Mouse (Mus musculus) stomach, embryonic 16.5 days (tissue): ENCODE results near the gene Fnip2. TPM values are rescaled to one million over a fixed set of nuclear protein-coding genes. Genes with fewer than 3 reads are reported as not detected.

ENCODE experiments used
- ATAC-seq: fragments of 200-750 bp; cut with Nextera tagmentation; 2 replicates; pipeline ENCODE4 v1.8.0; 2017; ENCODE audit warnings: moderate number of reproducible peaks, moderate TSS enrichment; ENCODE audit not compliant: insufficient read depth, low FRiP score
- H3K27ac ChIP-seq: fragments of 300-500 bp; sonication (generic); 2 replicates; pipeline ENCODE4 v1.5.1; 2014; ENCODE audit warnings: low read length
- H3K27me3 ChIP-seq: fragments of 300-500 bp; sonication (generic); 2 replicates; pipeline ENCODE4 v1.6.1; 2014; ENCODE audit warnings: low read length, control low read depth, mixed read lengths; ENCODE audit not compliant: control insufficient read depth, insufficient read depth
- H3K36me3 ChIP-seq: fragments of 300-500 bp; sonication (generic); 2 replicates; pipeline ENCODE4 v1.6.1; 2014; ENCODE audit warnings: low read length; ENCODE audit not compliant: control insufficient read depth, insufficient read depth
- H3K4me1 ChIP-seq: fragments of 300-500 bp; sonication (generic); 2 replicates; pipeline ENCODE4 v1.6.1; 2014; ENCODE audit warnings: low read length, control low read depth, mixed read lengths; ENCODE audit not compliant: control insufficient read depth, insufficient read depth
- H3K4me2 ChIP-seq: fragments of 300-500 bp; sonication (generic); 2 replicates; pipeline ENCODE4 v1.6.1; 2014; ENCODE audit warnings: low read depth, low read length, mixed read lengths
- H3K4me3 ChIP-seq: fragments of 300-500 bp; sonication (generic); replicated peaks from 2 replicates; pipeline ENCODE4 v1.5.1; 2014; ENCODE audit warnings: mild to moderate bottlenecking, low read length
- H3K9ac ChIP-seq: fragments of 300-500 bp; sonication (generic); 2 replicates; pipeline ENCODE4 v1.6.1; 2014; ENCODE audit warnings: low read length
- H3K9me3 ChIP-seq: fragments of 300-500 bp; sonication (generic); replicated peaks from 2 replicates; pipeline ENCODE4 v1.6.1; 2016; ENCODE audit warnings: low read length, control low read depth; ENCODE audit not compliant: control insufficient read depth
- WGBS: fragments of 180-500 bp; shearing (Covaris S2); extraction: QIAGEN DNeasy Blood & Tissue Kit; methylation state at CpG from one replicate; pipeline ENCODE4 v1.1.7; 2014; 5-methylcytosine and 5-hydroxymethylcytosine counted together
- polyA plus RNA-seq: library from polyadenylated mRNA; unstranded; fragments of >200 nt; fragmentation: Nextera tagmentation; extraction: Ambion mirVana; gene quantifications from 2 replicates; pipeline ENCODE4 v1.2.1, GENCODE M21; 2015

Fnip2 gene
- polyA plus RNA-seq: 3.0 and 3.8 TPM in 2 replicates

DNA sequence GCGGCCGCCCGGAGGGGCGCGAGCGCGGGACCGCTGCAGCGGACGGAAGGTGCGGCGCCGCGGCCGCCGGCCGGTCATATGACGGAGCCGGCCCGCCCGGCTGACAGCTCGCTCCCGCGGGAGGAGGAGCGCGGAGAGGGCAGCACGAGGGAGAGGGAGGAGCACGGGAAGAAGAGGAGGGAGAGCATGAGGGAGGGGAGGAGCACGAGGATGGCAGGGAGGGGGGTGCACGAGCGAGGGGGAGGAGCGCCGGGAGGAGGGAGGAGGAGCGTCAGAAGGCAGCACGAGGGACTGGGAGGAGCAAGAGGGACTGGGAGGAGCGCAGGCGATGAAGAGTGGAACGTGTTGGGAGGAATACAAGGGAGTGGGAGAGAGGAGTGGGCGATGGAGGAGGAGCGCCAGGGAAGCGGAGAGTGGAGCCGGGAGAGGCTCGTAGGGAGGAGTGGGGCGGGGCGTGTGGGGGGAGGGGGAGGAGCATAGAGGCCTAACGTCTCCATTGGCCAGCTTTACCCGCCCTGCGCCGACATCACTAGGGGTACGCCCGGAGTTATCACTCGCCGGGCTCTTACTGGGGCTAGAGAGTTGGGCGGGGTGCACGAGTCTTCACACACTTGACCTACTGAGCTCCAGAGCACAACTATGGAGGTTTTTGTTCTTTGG, at the start of gene Fnip2:
Gene Fnip2, minus strand, starts transcription at position 94 of the 660 bp plus-strand sequence.
- no peaks in the 10 kb centered on the region for H3K9me3 ChIP-seq
- WGBS: under 1% methylated on average over 54 of the region's 55 CpGs
- ATAC-seq: peak; percentile 96
- H3K27ac ChIP-seq: peak within 1 kb of the TSS; percentile 84
- peaks cover 3% of the 10 kb centered on the region; the same call in 1 of the 2 replicates for H3K4me1 ChIP-seq
- peak within 1 kb of the TSS; percentile 93 for H3K4me2 ChIP-seq
- H3K36me3 ChIP-seq: no peaks in the 10 kb centered on the region
- H3K4me3 ChIP-seq: peak within 1 kb of the TSS; percentile 81
- no peaks in the 10 kb centered on the region for H3K27me3 ChIP-seq
- peak within 1 kb of the TSS; percentile 83 for H3K9ac ChIP-seq

DNA sequence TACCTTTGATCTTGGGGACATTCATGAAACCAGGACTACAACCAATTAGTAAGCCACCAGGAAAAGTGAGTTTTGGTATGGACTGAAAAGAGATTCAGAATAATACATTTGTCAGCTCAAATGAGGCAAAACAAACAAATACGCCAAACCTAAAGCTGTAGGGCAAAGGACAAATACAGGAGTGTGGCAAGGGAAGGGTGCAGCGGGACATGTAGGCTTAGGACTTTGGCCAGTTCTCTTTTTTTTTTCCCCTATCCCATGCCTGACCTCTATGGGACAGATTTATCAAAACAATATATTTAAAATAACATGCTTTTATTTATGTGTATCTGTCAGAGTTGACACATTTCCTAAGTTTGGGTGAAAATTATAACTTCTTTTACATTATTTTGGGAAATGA, 42.3 kb upstream of the Fnip2 start:
- H3K27ac ChIP-seq: no peak overlapping the region
- H3K4me1 ChIP-seq: no peaks in the 10 kb centered on the region
- no peaks in the 10 kb centered on the region for H3K27me3 ChIP-seq
- ATAC-seq: no peak
- H3K36me3 ChIP-seq: peaks cover 24% of the 10 kb centered on the region
- H3K4me3 ChIP-seq: no peak overlapping the region
- WGBS: 83% methylated on average over 2 of the region's 2 CpGs
- H3K9me3 ChIP-seq: no peaks in the 10 kb centered on the region
- no peak overlapping the region for H3K9ac ChIP-seq
- H3K4me2 ChIP-seq: no peak overlapping the region

DNA sequence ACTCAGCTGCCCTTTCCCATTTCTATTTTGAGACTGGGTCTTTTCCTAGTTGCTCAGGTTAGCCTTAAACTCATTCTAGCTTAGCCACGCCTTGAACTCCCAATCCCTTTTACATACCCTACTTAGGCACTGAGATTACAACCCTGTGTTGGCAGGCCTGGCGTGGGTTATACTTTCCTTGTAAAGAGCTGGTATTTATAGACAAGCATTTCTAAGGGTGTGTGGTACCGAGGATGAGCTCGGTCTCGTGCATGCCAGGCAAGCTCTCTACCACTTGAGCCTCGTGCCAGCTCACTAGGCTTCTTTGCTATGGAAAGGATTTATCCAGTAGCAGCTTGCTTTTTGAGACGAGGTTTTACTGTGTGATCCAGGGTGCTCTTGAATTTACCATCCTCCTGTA, 27.9 kb upstream of the Fnip2 start:
- H3K9ac ChIP-seq: no peak overlapping the region

DNA sequence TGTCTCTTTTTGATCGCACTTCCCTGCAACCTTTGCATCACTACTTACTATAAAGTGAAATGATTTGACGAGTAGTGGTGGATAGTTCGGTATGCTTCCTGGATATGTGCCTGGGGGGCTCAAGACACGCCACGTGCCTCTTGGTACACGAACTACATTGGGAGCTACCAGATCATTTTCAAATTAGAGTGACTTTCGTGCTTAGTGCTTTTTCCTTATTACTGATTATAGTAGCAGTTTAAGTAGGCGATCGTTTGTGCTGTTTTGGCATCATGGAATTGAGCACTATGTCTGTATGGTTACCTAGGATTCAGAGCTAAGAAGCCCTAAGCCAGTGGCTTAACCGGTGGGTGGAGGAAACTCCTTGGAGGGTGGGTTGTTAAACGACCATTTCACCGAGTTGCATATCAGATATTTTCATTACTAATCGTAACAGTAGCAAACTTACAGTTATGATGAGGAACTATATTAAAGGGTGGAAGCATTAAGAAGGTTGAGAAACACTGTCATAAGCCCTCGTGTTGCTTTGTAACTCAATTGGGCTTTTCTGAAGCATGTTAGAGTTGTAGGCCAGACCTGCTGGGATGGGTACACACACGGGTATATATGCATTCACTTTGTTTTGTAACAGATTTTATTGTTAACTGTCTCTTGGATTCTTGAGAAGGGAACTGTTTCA, 24.3 kb upstream of the Fnip2 start:
- peak overlapping the region; percentile 87 for H3K4me3 ChIP-seq
- 2% methylated on average over 15 of the region's 15 CpGs for WGBS
- H3K27ac ChIP-seq: peak overlapping the region; percentile 89
- no peaks in the 10 kb centered on the region for H3K27me3 ChIP-seq
- H3K9me3 ChIP-seq: no peaks in the 10 kb centered on the region
- H3K36me3 ChIP-seq: peaks cover 18% of the 10 kb centered on the region
- peak overlapping the region; percentile 92 for H3K9ac ChIP-seq
- peaks cover 11% of the 10 kb centered on the region for H3K4me1 ChIP-seq
- peak overlapping the region; percentile 68 for H3K4me2 ChIP-seq
- ATAC-seq: peak; percentile 11; the same call in 1 of the 2 replicates

More for the DNA sequence above, 27.9 kb upstream of the Fnip2 start:
- Histone ChIP-seq H3K27ac (no peak overlapping the region), H3K9me3 (no peaks in the 10 kb centered on the region), H3K27me3 (no peaks in the 10 kb centered on the region), H3K4me2 (no peak overlapping the region), H3K36me3 (peaks cover 28% of the 10 kb centered on the region), H3K4me1 (peaks cover 11% of the 10 kb centered on the region), H3K4me3 (no peak overlapping the region)
- no peak for ATAC-seq
- WGBS: 90% methylated on average over 7 of the region's 7 CpGs

DNA sequence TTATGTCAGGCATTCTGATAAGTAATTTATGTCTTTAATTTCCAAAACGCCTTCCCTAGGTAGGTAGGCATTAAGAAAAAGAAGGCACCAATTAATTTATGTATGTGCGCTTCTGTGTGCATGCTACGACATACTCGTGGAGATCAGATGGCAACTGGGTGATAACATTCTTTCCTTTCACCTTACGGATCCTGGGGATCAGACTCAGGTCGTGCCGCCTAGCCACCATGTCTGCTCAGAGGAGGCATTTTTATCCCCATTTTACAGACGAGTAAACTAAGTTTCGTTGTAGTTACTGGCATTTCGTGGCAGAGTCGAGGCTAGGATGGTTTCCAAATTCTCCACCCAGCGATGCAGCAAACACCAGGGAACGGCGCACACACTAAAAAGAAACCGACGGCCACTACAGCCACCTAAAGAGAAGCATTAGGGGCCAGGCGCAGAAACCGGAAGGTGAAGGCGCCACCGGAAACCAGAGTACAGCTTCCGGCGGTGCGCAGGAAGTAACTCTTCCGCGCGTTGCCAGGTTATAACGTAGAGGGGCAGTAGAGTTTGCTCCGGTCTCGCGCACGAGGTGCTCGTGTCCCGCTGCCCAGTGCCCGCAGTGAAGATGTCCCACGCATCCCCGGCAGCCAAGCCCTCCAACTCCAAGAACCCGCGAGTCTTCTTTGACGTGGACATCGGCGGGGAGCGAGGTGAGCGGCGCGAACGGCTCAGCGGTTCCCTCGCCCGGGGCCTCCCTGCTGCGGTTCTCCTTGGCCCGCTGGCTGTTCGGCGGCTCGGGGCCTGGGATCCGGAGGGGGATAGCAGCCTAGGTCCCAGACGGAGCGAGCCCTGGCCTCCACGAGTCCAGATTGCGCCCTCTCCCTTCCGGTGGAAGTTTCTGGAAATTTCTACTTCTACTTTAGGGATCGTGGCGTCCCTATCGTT, 23.5 kb upstream of the Fnip2 start, which contains the start of gene Ppid:
Gene Ppid, plus strand, starts transcription at position 480 of the 930 bp plus-strand sequence.
- peak; percentile 84 for ATAC-seq
- 2% methylated on average over 63 of the region's 63 CpGs for WGBS
- H3K27me3 ChIP-seq: no peaks in the 10 kb centered on the region

DNA sequence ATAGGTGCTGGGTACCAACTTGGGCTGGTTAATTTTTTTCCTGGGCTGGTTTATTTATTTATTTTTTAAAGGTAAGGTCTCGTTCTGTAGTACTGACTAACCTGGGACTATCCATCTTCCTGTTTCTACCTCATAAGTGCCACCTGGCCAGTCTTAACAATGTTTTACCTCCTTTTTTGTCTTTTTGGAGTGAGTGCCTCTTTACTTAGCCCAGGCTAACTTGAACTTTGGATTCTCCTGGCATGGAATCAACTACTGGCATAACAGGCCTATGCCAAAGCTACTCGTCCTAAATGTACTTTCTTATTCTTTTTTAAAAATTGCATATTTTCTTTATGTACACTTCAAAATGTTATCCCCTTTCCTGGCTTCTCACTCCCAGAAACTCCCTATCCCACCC, 22.1 kb upstream of the Fnip2 start:
- Histone ChIP-seq H3K9me3 (no peaks in the 10 kb centered on the region), H3K36me3 (peaks cover 7% of the 10 kb centered on the region; the same call in 1 of the 2 replicates), H3K27me3 (no peaks in the 10 kb centered on the region), H3K27ac (no peak overlapping the region), H3K4me2 (no peak overlapping the region), H3K4me1 (peaks cover 11% of the 10 kb centered on the region), H3K9ac (no peak overlapping the region), H3K4me3 (no peak overlapping the region)
- WGBS: 74% methylated on average over 2 of the region's 2 CpGs
- ATAC-seq: no peak

More for the DNA sequence above, 23.5 kb upstream of the Fnip2 start, which contains the start of gene Ppid:
- Histone ChIP-seq H3K27ac (peak within 1 kb of the TSS; percentile 89), H3K9ac (peak within 1 kb of the TSS; percentile 92), H3K4me3 (peak within 1 kb of the TSS; percentile 87), H3K4me1 (peaks cover 11% of the 10 kb centered on the region), H3K9me3 (no peaks in the 10 kb centered on the region), H3K4me2 (peak within 1 kb of the TSS; percentile 68), H3K36me3 (peaks cover 13% of the 10 kb centered on the region)

DNA sequence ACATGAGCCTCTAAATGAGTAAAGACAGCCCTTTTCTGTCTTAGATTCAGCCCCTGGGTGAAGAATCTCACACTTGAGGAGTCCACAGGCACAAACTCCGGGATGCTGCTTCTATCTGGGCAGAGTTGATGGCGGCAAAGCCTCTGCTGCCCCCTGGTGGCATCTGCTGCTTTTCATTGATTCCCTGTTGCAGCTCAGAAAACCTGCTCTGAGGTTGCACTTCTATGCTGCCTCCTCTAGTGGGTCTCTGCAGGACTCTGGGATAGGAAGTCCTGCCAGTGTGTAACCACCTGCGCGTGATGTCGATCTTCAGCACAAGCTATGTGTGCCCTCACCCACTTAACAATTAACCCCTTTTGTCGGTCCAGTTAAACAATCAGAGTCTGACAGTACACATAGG, 19.2 kb upstream of the Fnip2 start:
- no peak overlapping the region for H3K4me2 ChIP-seq
- WGBS: 4% methylated on average over 6 of the region's 6 CpGs

DNA sequence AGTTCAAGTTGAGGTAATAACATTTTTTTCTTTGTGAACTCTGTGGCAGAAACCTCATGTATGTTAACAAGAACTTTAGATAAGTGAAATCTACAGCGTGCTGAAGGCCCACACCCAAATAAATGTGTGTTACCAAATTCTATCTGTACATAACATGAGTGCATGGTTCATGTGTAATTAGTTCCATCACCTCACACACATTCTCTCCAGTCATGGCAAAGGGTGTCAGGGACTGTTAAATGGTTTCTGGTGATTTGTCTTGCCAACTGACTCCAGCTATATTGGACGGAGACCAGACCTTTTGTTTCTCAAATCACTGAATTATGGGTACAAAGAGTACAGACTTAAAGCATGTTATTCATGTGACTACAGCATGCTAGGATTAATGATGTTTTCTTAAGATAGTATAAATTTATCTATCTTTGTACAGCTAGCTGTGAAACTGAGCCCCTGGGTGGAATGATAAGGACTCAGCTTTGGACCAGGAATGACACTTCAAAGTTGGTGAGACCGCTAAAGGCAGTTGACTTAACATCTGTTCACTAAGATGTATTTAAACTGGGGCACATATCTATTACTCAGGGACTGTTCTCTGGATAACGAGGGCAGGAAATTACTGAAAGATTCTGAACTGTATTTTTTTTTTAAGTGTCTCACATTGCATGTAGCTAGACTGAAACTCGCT, 12.4 kb upstream of the Fnip2 start:
- H3K36me3 ChIP-seq: no peaks in the 10 kb centered on the region
- no peak overlapping the region for H3K9ac ChIP-seq
- H3K4me2 ChIP-seq: no peak overlapping the region
- H3K4me1 ChIP-seq: peaks cover 3% of the 10 kb centered on the region; the same call in 1 of the 2 replicates
- no peaks in the 10 kb centered on the region for H3K27me3 ChIP-seq
- H3K4me3 ChIP-seq: no peak overlapping the region
- no peak overlapping the region for H3K27ac ChIP-seq
- WGBS: 51% methylated on average over 5 of the region's 5 CpGs
- no peaks in the 10 kb centered on the region for H3K9me3 ChIP-seq
- peak; percentile 67; the same call in 1 of the 2 replicates for ATAC-seq

More for the DNA sequence above, 19.2 kb upstream of the Fnip2 start:
- no peaks in the 10 kb centered on the region for H3K36me3 ChIP-seq
- peak; percentile 73 for ATAC-seq
- H3K9me3 ChIP-seq: no peaks in the 10 kb centered on the region
- H3K9ac ChIP-seq: no peak overlapping the region
- no peaks in the 10 kb centered on the region for H3K4me1 ChIP-seq
- H3K27ac ChIP-seq: no peak overlapping the region
- no peak overlapping the region for H3K4me3 ChIP-seq
- H3K27me3 ChIP-seq: no peaks in the 10 kb centered on the region
